Mouse (Mus musculus) cerebellum, postnatal 10 days (tissue): ENCODE measurements around the gene Camkv.

Experiments used
- DNase-seq, 2 experiments: peaks; one replicate each; pipeline ENCODE4 v3.0.0; 2021; ENCODE audit warnings: mixed read lengths in 2 of 2

Camkv gene

DNA sequence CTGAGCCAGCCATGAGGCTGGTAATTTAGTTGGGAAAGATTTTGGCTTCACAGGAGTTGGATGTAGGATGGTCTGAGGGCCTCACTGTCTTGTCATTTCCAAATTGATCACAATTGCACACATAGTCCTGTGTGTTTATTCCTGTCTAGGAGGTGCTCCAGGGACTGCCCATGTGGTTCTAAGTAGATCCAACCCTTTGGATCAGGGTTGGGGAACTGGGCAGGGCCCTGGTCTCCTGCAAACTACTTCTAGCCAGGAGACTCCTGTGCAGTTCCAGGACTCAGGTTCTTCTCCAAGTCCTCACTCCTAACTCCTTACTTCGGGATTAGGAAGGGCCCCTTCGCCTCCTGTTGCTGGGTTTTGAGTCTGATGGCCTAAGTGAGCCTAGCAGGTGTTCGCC, at the start of gene Camkv:
Gene Camkv, plus strand, starts transcription at position 301 of the 400 bp plus-strand sequence.
- DNase-seq = no peak

- DNase-seq = peak; percentile 89 to 93
These were observed 47.6 kb upstream of the Camkv start, which contains the start of gene Mon1a for GRCm38 (mm10) chr9:107887804-107888266. TSS of gene Mon1a (plus strand) at chr9:107888151.

- peak in 1 of 2 experiments; percentile 85 for DNase-seq
These were observed 47.1 kb upstream of the Camkv start for GRCm38 (mm10) chr9:107888267-107888850.

- no peak for DNase-seq
These were observed 45.2 kb upstream of the Camkv start for GRCm38 (mm10) chr9:107890260-107890659.

DNA sequence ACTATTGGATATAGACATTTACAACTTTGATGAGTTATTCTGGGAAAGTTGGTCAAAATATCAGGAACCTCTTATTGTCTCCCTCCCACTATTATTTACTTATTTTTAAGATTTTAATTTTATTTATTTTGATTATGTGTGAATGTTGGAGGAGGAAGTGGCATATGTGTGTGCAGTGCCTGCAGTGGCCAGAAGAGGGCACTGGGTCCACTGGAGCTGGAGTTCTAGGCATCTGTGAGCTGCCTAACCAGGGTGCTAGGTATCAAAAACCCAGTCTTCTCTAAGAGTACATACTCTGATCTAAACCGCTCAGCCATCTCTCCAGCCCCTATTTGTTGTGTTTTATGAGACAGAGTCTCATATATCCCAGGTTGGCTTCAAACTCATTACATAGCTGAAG, 44.5 kb upstream of the Camkv start:
- DNase-seq = peak; percentile 37 to 51

- peak; percentile 57 to 66 for DNase-seq
These were observed 36.9 kb upstream of the Camkv start for GRCm38 (mm10) chr9:107898563-107898962.

- DNase-seq = peak in 1 of 2 experiments; percentile 31
These were observed 35.6 kb upstream of the Camkv start for GRCm38 (mm10) chr9:107899855-107900254.

DNA sequence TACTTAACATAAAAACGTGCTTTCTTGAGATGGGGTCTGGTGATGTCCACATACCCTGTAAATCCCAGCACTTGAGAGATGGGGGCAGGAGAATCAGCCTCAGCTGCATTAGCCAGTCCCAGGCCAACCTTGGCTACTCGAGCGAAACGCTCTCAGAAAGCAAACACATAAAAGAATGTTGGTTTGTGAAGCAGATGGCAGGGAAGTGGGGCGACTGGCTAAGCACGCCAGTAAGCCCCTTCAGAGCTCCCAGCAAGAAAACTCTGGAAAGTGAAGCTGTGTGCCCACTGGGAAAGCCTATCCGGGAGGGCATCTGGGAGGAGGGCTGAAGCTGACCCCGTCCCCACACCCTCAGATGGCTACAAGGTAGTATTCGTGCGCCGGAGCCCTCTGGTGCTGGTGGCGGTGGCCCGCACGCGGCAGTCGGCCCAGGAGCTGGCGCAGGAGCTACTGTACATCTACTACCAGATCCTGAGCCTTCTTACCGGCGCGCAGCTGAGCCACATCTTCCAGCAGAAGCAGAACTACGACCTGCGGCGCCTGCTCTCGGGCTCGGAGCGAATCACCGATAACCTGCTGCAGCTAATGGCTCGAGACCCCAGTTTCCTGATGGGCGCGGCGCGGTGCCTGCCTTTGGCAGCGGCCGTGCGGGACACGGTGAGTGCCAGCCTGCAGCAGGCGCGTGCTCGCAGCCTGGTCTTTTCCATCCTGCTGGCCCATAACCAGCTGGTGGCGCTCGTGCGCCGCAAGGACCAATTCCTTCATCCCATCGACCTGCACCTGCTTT, 34.4 kb upstream of the Camkv start:
- peak; percentile 95 to 96 for DNase-seq

DNA sequence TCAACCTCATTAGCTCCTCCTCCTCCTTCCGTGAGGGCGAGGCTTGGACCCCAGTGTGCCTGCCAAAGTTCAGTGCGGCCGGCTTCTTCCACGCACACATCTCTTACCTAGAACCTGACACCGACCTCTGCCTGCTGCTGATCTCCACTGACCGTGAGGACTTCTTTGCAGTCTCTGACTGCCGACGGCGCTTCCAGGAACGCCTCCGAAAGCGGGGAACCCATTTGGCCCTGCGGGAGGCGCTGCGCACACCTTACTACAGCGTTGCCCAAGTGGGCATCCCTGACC, 33.9 kb upstream of the Camkv start:
- DNase-seq = no peak

DNA sequence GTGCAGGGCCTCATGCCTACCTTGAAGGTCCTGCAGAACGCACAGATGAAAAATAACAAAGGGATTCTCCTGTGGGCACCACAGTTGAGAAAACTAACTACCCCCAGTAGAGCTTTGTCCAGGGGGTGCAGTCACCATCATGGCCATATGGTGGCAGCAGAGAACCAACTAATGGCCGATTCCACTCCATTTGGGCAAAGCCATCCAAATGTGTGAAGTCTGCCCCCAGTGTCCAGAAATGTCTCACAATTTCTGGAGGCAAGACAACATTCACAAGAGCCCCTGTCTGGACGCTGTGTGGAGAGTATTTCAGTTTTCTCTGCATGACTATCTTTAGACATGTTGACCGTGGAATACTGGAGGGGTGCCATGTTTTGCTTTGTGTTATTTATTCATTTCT, 30.7 kb upstream of the Camkv start:
- peak; percentile 95 to 96 for DNase-seq

GRCm38 (mm10) chr9:107906252-107906966, 29.1 kb upstream of the Camkv start, which contains the start of gene Mst1r:
TSS of gene Mst1r (plus strand) at chr9:107906873.
- DNase-seq = peak in 1 of 2 experiments; percentile 50

- DNase-seq = no peak
These were observed 28.3 kb upstream of the Camkv start for GRCm38 (mm10) chr9:107906967-107907800.

DNA sequence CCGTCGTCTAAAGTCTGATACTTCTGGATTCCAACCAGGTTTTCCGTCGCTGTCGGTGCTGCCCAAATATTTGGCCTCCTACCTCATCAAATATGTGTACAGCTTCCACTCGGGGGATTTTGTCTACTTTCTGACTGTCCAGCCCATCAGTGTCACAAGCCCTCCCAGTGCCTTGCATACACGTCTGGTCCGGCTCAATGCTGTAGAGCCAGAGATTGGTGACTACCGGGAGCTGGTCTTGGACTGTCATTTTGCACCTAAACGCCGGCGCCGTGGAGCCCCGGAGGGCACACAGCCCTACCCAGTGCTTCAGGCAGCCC, 27.7 kb upstream of the Camkv start:
- DNase-seq = no peak

GRCm38 (mm10) chr9:107908410-107909158, 26.9 kb upstream of the Camkv start:
- DNase-seq = no peak

DNA sequence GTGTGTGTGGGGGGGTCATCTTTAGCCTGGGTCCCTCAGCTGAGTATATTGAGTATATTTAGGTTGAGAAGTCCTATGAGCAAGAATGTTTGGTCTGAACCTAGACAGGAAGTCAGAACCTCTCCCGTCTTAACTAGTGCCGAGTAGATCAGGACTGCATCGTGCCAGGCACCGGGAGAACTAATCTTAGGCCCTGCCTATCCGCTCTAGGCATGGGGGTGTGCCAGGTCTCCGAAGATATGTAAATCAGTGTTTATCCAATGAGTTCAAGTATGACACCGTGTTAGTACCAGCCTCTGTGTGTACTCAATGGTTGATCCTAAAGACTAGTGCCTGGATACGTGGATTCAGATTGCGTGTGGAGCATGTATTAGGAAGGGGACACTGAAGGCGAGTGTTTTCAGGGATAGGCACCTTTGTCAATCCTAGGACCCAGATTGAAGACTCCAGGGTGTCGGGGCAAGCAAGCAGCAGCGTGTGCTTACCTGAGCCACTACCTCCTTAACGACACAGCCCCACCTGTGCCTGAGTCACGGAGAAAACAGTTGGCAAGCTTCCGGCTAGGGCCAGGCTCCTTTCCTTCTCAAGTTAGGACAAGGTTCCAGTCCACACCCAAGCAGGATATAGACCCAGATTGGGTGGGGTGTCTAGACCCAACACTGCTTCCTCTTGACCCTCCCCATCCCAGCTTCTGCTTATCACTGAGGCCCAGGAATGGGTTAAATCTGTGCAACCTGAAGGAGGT, 25.3 kb upstream of the Camkv start:
- no peak for DNase-seq

DNA sequence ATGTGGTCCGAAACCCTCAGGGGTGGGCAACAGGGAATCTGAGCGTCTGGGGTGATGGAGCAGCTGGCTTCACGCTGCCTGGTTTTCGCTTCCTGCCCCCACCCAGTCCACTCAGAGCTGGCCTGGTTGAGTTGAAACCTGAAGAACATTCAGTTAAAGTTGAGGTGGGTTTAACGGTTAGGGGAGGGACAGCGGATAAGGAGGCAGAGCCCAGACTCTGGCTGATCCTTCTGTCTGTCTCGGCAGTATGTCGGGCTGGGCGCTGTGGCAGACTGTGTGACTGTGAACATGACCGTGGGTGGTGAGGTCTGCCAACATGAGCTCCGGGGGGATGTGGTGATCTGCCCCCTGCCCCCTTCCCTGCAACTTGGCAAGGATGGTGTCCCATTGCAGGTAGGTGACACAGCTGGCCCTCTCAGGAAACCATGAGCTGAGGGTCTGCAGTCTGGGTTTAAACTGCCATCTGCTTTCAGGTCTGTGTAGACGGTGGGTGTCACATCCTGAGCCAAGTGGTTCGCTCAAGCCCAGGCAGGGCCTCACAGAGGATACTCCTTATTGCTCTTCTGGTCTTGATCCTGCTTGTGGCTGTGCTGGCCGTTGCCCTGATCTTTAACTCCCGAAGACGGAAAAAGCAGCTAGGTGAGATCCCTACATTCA, 20.6 kb upstream of the Camkv start:
- peak; percentile 62 to 74 for DNase-seq

- peak; percentile 56 to 65 for DNase-seq
These were observed 17.4 kb upstream of the Camkv start for GRCm38 (mm10) chr9:107917895-107918608.

DNA sequence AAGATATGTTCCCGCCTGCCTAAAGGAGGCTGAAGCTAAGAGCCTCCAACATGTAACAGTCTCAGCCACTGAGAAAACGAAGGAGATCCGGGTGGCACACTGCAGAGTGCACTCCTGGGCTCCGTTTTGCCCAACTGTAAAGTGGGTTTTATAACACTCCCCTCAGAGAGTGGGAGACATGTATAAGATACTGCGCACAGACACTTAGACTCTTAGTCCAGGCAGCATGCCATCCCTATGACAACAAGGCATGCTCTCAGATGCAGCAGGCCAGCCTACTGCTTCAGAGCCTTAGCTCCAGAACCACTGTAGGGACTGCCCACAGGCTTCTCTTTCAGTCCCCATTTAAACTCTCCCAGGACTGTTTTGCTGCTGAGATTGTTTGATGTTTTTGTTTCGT, 16.6 kb upstream of the Camkv start:
- DNase-seq = no peak

DNA sequence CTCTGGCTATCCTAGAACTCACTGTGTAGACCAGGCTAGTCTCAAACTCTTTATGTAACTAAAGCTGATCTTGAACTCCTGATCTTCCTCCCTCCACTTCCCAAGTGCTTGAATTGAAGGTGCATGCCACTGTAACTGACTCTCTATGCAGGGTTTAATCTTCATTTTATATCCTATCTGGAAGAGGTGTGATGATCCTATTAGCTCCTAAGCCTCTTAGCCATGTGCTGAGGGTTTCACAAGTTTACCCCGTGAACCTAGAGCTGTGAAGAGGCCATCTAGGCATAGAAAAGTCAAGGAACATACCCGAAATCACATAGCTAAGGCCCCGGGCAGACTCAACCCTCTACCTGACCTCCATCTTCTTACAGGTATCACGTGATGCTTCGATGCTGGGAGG, 16.0 kb upstream of the Camkv start:
- DNase-seq = no peak

GRCm38 (mm10) chr9:107923021-107923420, 12.5 kb upstream of the Camkv start:
- peak; percentile 55 to 60 for DNase-seq
